Mouse (Mus musculus) forebrain, embryonic 13.5 days (tissue): Measurements from ENCODE around the gene Arfip1. TPM values are rescaled to one million over a fixed set of nuclear protein-coding genes. Genes with fewer than 3 reads are reported as not detected.

Experiments used
- ATAC-seq: fragments of 200-750 bp; cut with Nextera tagmentation; 2 replicates; pipeline ENCODE4 v1.8.0; 2017
- H3K27ac ChIP-seq: fragments of 300-500 bp; sonication (generic); 2 replicates; pipeline ENCODE4 v1.5.1; 2015; ENCODE audit warnings: inconsistent platforms, mild to moderate bottlenecking, moderate library complexity
- H3K27me3 ChIP-seq: fragments of 300-500 bp; sonication (generic); 2 replicates; pipeline ENCODE4 v1.6.1; 2015; ENCODE audit warnings: mild to moderate bottlenecking, inconsistent platforms
- H3K36me3 ChIP-seq: fragments of 300-500 bp; sonication (generic); 2 replicates; pipeline ENCODE4 v1.6.1; 2015; ENCODE audit warnings: mild to moderate bottlenecking, inconsistent platforms; ENCODE audit not compliant: poor library complexity, severe bottlenecking
- H3K4me1 ChIP-seq: fragments of 300-500 bp; sonication (generic); 2 replicates; pipeline ENCODE4 v1.6.1; 2015; ENCODE audit warnings: inconsistent platforms
- H3K4me2 ChIP-seq: fragments of 300-500 bp; sonication (generic); 2 replicates; pipeline ENCODE4 v1.6.1; 2015; ENCODE audit warnings: inconsistent platforms, mild to moderate bottlenecking, moderate library complexity
- H3K4me3 ChIP-seq: fragments of 300-500 bp; sonication (generic); 2 replicates; pipeline ENCODE4 v1.5.1; 2015; ENCODE audit warnings: mild to moderate bottlenecking, inconsistent platforms
- H3K9ac ChIP-seq: fragments of 300-500 bp; sonication (generic); 2 replicates; pipeline ENCODE4 v1.6.1; 2015; ENCODE audit warnings: mild to moderate bottlenecking, inconsistent platforms
- H3K9me3 ChIP-seq: fragments of 300-500 bp; sonication (generic); replicated peaks from 2 replicates; pipeline ENCODE4 v1.6.1; 2016; ENCODE audit warnings: inconsistent platforms
- WGBS: fragments of 180-500 bp; shearing (Covaris S2); methylation state at CpG from one replicate; pipeline ENCODE4 v1.1.7; 2015; 5-methylcytosine and 5-hydroxymethylcytosine counted together
- polyA plus RNA-seq: library from polyadenylated mRNA; unstranded; fragments of >200 nt; fragmentation: Nextera tagmentation; extraction: Ambion mirVana; gene quantifications from 2 replicates; pipeline ENCODE4 v1.2.1, GENCODE M21; 2015

Gene Arfip1
- polyA plus RNA-seq, 1 experiment from 2014 or later, result 26.1 TPM

DNA sequence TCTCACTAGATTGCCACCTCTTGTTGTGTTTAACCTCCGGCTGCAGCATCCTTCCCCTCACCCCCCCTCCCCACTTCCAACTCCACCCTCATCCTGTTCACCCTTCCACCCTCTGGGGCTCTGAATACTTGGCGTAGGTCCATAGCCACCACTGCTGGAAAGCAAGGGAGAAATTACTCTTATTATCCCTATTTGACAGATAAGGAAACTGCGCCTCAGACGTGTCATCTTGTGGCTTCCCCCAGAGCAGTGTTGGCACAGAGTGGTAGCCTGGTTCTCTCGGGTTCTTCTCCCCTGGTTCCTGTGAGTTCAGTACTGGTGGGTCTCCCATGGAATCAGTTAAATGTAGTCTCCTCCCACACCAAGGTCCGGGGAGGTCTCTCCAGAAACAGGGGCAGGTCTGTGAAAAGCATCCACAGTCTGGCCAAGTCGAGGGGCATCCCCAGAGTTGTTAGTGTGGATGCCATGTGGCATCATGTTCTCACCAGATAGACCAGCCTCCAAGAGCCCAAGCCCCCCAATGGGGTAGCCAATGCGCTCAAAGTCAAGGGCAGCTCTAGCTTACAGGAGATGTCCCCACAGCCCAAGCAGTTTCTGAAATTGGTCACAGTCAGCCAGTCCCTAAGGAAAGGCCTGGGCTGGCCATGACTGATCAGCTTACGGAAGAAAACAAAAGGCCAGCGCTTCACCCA is 114.9 kb downstream of the Arfip1 start:
- no peak overlapping the region for H3K27ac ChIP-seq
- H3K4me2 ChIP-seq, result no peak overlapping the region
- no peak for ATAC-seq
- no peak overlapping the region for H3K9ac ChIP-seq
- H3K4me1 ChIP-seq, result no peaks in the 10 kb centered on the region
- H3K36me3 ChIP-seq, result no peaks in the 10 kb centered on the region
- H3K9me3 ChIP-seq, result no peaks in the 10 kb centered on the region
- H3K4me3 ChIP-seq, result no peak overlapping the region
- 64% methylated on average over 10 of the region's 10 CpGs for WGBS
- no peaks in the 10 kb centered on the region for H3K27me3 ChIP-seq

DNA sequence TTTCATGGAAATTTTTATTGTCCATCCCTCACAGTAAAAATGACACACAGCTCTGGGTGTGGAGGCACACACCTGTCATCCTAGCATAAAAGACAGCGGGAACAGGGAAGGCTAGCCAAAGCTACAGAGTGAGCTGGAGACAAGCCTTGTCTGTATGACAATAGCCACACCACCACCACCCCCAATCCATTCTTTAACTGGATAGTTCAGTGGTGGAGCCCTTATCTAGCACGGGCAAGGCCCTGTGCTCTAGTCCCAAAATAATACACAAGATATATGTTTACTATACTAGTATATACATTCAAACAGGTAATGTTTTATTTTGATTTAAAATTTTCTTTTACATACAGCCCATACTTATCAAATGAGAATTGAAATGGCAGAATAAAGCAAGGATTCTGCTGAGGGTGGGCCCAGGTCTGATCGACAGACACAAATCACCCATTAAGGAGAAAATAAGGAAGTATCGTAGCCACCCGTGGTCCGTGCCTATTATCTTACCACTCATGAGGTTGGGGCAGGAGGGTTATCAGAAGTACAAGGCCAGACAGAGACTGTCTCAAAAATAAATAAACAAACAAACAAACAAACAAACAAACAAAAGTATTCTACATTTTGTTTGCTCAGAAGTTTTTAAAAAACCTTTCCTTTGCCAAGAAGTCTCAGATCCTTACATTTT is 116.5 kb downstream of the Arfip1 start:
- Histone ChIP-seq H3K27me3 (no peaks in the 10 kb centered on the region), H3K4me2 (no peak overlapping the region), H3K4me1 (peaks cover 3% of the 10 kb centered on the region; the same call in 1 of the 2 replicates), H3K27ac (no peak overlapping the region), H3K36me3 (no peaks in the 10 kb centered on the region), H3K4me3 (no peak overlapping the region), H3K9ac (no peak overlapping the region), H3K9me3 (no peaks in the 10 kb centered on the region)
- no peak for ATAC-seq
- 79% methylated on average over 6 of the region's 6 CpGs for WGBS

DNA sequence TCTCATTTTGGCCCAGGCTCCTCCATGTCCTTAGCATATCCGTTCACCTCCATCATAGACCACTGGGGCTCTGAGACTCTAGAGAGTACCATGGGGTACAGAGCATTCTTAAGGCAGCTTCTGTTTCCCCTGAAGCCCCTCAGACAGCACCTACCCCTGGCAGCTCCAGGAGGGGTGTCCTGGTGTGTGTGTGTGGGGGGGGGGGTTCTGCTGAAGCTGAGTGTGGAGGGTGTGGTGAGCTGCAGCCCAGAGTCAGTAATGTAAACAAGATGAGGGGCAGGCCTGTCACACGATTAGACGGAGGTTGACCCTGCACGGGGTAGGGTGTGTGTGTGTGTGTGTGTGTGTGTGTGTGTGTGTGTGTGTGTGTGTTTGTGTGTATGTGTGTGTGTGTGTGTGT is 120.7 kb downstream of the Arfip1 start:
- H3K9me3 ChIP-seq, result no peaks in the 10 kb centered on the region
- H3K27ac ChIP-seq, result no peak overlapping the region
- 42% methylated on average over 4 of the region's 4 CpGs for WGBS
- no peak for ATAC-seq
- H3K9ac ChIP-seq, result no peak overlapping the region
- no peak overlapping the region for H3K4me3 ChIP-seq
- H3K27me3 ChIP-seq, result no peaks in the 10 kb centered on the region; the same call in 1 of the 2 replicates
- no peaks in the 10 kb centered on the region for H3K36me3 ChIP-seq
- H3K4me1 ChIP-seq, result peaks cover 13% of the 10 kb centered on the region
- no peak overlapping the region for H3K4me2 ChIP-seq

DNA sequence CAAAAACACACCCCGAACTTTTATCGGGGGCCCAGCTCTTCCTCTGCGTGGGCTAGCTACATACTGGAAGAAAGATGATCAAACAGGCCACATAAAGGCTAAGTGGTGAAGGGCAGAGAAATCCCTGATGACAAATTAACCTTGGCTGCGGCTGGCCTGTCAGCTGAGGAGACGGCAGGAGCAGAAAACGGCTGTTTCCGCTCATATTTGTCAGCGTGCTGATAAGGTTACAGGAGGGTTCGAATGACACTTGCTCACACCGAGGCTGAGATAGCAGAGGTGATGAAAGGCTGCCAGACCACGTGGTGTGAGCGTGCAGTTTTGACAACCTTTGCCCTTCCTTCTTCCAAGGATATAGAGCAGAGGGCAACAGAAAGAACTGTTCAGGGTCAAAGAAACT is 121.5 kb downstream of the Arfip1 start:
- no peak for ATAC-seq
- Histone ChIP-seq H3K27me3 (no peaks in the 10 kb centered on the region; the same call in 1 of the 2 replicates), H3K9ac (no peak overlapping the region), H3K9me3 (no peaks in the 10 kb centered on the region), H3K36me3 (no peaks in the 10 kb centered on the region), H3K4me2 (no peak overlapping the region), H3K4me1 (peaks cover 13% of the 10 kb centered on the region), H3K4me3 (no peak overlapping the region), H3K27ac (no peak overlapping the region)
- WGBS, result 51% methylated on average over 12 of the region's 12 CpGs

DNA sequence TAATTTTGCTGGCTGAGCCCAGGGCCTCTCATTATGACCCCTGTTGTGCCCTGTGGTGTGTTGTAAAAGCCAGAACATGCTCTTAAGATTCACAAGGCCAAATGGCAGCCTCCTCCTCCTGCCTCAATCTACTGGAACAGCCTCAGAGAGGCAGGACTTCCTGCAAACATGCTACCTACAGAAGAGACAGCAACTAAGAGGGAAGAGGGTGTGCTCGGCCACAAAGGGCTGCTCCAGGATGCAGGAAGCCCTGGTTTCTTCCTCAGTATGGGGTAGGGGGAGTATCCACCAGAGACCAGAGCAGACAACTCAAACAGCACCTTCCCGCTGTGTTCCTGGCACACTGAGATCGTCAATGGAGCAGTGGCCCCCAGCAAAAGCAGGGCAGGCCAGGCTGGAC is 121.9 kb downstream of the Arfip1 start:
- 33% methylated on average over 3 of the region's 3 CpGs for WGBS
- Histone ChIP-seq H3K4me3 (no peak overlapping the region), H3K27me3 (no peaks in the 10 kb centered on the region; the same call in 1 of the 2 replicates), H3K4me2 (no peak overlapping the region), H3K36me3 (no peaks in the 10 kb centered on the region), H3K4me1 (peaks cover 13% of the 10 kb centered on the region), H3K9me3 (no peaks in the 10 kb centered on the region), H3K9ac (no peak overlapping the region), H3K27ac (no peak overlapping the region)
- no peak for ATAC-seq

DNA sequence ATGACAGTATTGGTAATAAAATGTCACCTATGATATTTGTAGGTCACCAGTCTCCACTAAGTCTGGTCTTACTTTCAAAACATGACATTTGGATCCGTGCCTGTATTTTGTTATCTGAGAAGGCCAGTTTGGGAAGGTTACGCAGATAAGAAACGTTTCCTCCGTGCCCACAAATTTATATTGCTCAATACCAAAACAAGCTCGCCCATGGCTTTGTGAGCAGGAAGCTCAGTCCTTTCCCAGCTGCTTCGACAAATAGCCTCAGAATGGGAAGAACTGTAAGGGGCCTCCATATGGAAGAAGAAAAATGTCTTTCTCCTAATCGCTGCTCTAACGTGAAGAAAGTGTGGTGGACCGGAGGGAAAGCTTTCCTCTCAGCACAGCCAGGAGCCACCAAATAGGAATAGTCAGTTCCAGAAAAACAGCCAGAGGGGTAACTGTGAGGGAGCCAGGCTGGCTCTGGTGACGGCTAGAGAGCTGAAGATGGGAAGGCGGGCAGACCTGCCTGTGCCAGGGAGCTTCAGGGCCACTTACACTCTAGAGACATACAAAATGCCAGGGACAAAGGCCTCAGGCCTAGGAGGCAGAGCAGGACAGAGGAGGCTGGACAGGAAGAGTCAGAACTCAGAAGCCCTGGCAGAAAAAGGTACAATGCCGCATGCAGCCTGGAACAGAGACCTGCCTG is 126.5 kb downstream of the Arfip1 start:
- WGBS, result 85% methylated on average over 12 of the region's 12 CpGs

DNA sequence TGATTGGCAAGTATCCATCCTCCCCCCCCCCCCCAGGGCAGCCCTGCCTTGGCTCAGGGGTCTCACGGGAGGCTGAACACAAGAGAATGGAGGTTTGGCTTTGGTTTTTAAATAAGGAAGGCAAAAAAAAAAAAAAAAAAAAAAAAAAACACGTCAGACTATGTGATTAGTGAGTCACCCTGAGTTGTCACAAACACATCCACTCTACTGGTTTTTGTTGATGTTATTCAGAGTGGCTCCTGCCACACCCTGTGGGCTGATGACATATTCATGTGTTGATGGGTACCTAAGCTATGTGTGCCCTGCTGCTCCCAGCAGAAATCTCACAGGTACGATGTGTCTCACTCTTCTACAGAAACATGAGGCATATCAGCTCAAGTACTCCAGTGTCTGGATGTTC is 131.8 kb downstream of the Arfip1 start:
- Histone ChIP-seq H3K36me3 (no peaks in the 10 kb centered on the region), H3K27ac (no peak overlapping the region), H3K4me1 (peaks cover 7% of the 10 kb centered on the region; the same call in 1 of the 2 replicates), H3K4me3 (no peak overlapping the region), H3K9ac (no peak overlapping the region), H3K4me2 (no peak overlapping the region), H3K9me3 (no peaks in the 10 kb centered on the region), H3K27me3 (no peaks in the 10 kb centered on the region)
- ATAC-seq, result no peak
- 51% methylated on average over 3 of the region's 3 CpGs for WGBS

More for the DNA sequence above, 126.5 kb downstream of the Arfip1 start:
- H3K27me3 ChIP-seq, result no peaks in the 10 kb centered on the region; the same call in 1 of the 2 replicates
- no peak overlapping the region for H3K4me3 ChIP-seq
- H3K27ac ChIP-seq, result no peak overlapping the region
- peaks cover 16% of the 10 kb centered on the region for H3K4me1 ChIP-seq
- H3K36me3 ChIP-seq, result no peaks in the 10 kb centered on the region
- ATAC-seq, result no peak
- no peaks in the 10 kb centered on the region for H3K9me3 ChIP-seq
- H3K4me2 ChIP-seq, result no peak overlapping the region
- H3K9ac ChIP-seq, result no peak overlapping the region

DNA sequence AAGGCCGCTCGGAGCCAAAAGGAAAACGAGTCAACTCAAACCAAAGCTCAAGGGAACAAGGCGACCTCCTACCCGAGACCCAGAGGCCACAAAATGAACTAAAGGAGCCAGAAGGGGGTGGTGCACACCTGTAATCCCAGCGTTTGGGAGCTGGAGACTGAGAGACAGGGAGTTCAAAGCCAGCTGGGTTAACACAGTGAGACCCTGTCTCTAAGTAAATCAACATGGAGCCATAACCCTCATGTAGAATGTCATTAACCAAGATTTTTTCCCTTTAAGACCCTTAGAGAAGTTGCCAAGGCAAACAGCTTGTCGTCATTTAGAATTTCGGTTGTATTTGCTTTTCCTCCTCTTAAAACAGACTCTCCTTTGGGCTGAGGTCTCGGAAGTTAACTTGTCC is 133.4 kb downstream of the Arfip1 start:
- Histone ChIP-seq H3K36me3 (no peaks in the 10 kb centered on the region), H3K9me3 (no peaks in the 10 kb centered on the region), H3K9ac (no peak overlapping the region), H3K27me3 (no peaks in the 10 kb centered on the region), H3K4me3 (no peak overlapping the region), H3K4me1 (peaks cover 7% of the 10 kb centered on the region; the same call in 1 of the 2 replicates), H3K27ac (no peak overlapping the region), H3K4me2 (no peak overlapping the region)
- ATAC-seq, result no peak
- 87% methylated on average over 9 of the region's 9 CpGs for WGBS

DNA sequence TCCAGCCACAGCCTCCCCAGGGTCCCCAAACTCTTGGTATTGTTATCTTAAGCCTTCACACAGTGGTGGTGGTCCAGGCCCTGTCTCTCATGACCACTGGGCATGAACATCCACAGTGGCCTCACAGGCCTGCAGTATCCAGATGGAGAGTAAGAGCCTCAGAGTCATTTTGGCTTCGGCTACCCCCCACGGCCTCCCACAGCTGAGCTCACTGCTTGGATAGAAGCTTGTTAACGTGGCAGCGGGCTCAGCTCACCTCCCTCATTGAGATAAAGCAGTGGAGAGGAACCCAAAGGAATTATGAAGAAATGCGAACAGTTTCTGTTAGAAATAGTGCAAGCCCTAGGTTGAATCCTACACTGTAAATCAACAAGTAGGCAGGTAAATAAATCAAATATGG is 134.6 kb downstream of the Arfip1 start:
- Histone ChIP-seq H3K4me2 (no peak overlapping the region), H3K9me3 (no peaks in the 10 kb centered on the region), H3K27me3 (no peaks in the 10 kb centered on the region), H3K4me1 (no peaks in the 10 kb centered on the region), H3K9ac (no peak overlapping the region), H3K27ac (no peak overlapping the region), H3K36me3 (no peaks in the 10 kb centered on the region), H3K4me3 (no peak overlapping the region)
- ATAC-seq, result no peak
- 59% methylated on average over 5 of the region's 5 CpGs for whole genome bisulfite sequencing

Other genes with a start within 250 kb of the Arfip1 start
- gene Fhdc1, start 102.2 kb downstream of the Arfip1 start, polyA plus RNA-seq, result 1.3 and 1.8 TPM in 2 replicates
- not detected in 2 replicates for gene Tigd4, start 10.9 kb upstream of the Arfip1 start, polyA plus RNA-seq
- 0.31 TPM in 2 replicates for gene Tmem154, start 83.6 kb upstream of the Arfip1 start, polyA plus RNA-seq
- 28.1 and 30.1 TPM in 2 replicates for gene Fbxw7, start 232.6 kb upstream of the Arfip1 start, polyA plus RNA-seq